Mouse (Mus musculus) liver, postnatal 0 days (tissue): ENCODE measurements around the gene Tent5a.
A peak's percentile ranks its signal among the peaks of the same experiment; 100 is the strongest.

ENCODE experiments used
- CTCF ChIP-seq: sonication (generic); IDR thresholded peaks from 2 replicates; pipeline ENCODE4 v1.5.1; 2016; ENCODE audit warnings: antibody characterized with exemption, low read depth
- EP300 ChIP-seq: IDR thresholded peaks from 2 replicates; pipeline ENCODE4 v1.6.1; 2016; ENCODE audit warnings: antibody characterized with exemption, low read depth, mild to moderate bottlenecking

- TF ChIP-seq CTCF (peak; percentile 99), EP300 (no peak)
These were observed 1.1 kb upstream of the Tent5a start for GRCm38 (mm10) chr9:85328259-85328658.
